Mouse (Mus musculus) retina, embryonic 14.5 days (tissue): ENCODE measurements around the gene Frem1.

ENCODE experiments used
- DNase-seq: peaks from one replicate; pipeline ENCODE4 v3.0.0-alpha.2; 2015; ENCODE audit warnings: low spot score

Gene Frem1

DNA sequence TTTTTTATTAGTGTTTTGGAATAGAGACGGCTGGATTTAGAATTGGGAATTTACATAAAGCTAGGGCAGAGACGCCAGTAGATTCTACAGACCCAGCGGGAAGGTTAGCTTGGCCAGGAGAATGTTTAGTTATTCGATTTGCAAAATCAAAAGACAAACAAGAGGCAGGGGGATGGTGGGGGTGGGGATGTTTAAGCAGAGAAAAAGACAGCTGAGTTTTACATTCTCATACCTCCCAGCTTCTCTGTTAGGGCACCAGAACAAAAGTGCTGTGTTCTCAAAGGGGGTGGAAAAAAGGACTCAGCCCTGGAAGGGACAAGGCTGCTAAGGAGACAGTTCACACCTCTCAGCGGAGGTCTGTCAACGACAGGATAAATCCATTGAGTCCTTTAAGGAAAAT lies 180.0 kb downstream of the Frem1 start:
- no peak for DNase-seq

DNA sequence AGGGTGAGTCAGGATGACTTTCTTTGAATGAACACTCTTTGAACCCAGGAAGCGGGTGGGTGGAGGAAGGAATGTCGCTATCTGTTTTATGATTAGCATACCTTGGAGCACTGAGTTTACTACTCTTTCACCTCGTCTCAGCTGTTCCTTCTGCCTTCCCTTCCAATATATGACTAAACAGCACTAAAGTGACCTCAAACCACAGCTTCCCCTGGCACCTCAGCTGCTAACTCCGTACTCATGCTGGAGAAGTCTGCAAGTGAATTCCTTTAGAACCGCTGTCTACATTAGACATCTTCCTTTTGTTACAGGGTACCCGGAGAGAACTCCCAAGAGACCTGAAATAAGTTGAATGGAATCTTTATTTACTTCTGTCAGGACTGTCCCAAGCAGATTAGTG lies 181.2 kb downstream of the Frem1 start:
- DNase-seq: no peak

DNA sequence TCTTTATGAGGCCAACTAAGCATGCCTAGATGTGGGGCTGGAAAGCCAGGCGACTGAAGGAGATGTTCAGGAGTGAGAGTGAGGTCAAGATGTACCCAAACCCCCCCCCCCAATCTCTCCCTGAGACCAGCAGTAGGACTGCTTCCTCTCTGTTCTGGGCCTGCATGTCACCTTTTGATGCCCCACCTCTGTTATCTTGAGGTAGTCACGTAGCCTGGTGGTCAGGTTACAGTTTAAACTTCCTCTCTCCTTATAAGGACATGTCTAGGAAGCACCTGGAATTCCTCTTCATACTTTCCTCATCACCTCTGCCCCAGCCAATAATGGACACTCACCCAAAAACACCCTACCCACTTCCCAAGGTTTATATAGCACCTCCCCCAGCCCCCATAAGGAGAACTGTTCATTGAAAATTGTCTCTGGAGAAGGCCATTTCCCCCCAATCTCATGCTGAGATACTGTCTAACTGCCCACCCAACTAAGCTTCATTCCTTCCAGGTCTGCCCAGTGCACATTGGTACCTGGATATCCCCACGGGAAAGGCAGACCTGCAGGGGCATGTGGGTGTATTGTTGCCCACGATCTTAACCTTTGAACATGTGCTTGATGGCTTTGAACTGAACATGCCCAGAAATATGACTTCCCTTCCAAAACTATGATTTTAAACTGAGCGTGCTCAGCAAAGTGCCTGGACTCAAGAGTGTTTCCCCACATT lies 184.3 kb downstream of the Frem1 start:
- DNase-seq: no peak

DNA sequence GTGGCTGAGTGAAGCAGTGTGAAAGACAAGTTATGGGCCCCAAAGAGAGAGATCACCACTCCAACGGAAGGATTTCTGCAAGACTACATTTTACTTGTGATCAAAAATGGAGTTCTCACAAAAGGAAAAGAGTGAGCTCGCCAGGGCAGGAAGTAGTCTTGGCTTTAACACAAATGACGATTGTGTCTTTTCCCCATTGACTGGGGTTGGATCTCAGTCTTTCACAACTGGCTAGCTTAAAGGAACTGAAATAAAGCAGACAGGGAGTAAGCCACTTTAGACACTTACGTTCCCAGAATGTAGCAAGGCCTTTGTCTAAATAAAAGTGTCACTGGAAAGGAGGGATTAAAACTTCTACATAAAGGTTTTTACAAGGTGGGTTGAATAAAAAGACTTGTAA lies 185.0 kb downstream of the Frem1 start:
- no peak for DNase-seq

DNA sequence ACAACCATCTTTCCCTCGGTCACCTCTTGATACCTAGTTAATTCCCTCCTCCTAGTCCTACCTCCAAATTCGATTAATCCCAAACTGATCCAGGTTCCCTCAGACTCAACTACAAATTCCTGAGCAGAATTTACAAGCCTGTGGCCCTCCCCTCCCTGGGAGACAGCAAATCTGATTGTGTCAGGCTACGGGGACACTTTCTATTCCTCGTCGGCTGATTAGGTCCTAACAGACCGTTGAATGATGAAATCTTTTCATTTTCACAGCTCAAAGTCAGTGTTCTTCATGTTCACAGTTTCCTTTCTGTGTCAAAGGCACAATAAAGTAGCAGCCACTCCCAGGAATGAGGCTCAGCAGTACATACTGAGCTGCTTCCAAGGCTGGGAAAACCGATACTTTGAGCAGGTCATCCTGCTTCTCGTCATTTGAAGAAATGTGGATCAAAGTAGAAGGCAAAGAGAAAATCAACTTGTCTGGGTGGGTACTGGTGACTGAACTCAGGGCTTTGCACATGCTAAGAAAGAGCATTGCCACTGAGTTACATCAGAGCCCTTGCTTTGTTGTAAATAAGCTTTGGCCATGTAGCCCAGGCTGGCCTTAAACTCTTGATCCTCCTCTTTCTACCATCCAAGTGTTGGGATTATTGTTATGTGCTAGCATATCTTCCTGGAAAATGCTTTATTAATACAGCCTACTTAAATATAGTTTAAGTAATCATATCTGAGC lies 187.0 kb downstream of the Frem1 start:
- DNase-seq: no peak

DNA sequence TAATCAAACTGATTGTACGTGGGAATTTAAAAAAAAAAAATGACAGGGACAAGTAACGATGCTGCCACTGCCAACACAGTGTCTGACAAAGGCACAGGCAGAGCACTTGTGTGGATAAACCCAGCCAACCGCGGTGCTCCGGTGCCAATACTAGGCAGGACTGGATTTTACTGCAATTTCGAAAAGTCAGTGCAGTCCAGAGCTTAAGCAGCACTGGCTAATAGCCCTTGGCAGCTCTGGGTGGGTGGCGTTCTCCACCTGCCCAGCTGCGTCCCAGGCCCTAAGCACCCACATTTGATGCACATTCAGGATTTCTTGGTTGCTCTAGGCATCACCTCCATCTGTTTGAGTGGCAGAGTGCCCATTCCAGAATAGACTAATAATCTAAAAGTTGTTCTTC lies 188.8 kb downstream of the Frem1 start:
- DNase-seq: no peak

DNA sequence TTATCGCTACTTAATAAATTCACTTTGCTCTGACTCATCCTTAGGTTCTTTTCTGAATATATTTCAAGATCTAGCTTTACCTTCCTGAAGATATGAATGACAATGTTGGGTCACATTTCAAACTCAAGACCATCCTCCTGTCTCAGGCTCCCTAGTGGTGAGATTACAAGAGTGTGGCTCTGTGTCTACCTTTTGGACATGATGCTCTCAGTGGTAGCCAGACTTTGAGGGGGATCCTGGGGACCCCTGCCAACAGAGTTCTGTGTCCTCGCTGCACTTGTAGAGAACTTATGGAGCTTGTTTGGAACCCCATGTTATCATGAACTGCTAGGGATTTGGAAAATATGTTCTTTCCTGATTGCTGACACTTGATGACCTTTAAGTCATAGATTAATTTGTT lies 190.7 kb downstream of the Frem1 start:
- no peak for DNase-seq

DNA sequence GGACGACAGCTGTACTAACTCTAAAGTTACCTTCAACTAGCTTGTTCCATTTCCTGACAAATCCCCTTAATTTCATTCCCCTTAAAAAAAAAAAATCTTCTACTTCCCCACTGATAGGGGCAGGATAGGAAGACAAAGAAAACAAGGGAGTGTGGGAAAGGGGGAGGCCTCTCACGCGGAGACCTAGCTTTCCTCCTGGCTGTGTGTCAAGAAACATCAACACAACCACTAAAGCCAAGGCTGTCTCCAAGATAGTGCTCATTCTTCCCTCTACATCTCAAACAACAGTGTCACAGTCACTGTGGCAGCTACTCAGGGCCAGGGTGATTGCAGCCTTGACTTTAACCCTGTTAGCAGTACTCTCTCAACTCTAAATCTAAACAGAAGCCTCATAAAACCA lies 191.6 kb downstream of the Frem1 start:
- DNase-seq: no peak

DNA sequence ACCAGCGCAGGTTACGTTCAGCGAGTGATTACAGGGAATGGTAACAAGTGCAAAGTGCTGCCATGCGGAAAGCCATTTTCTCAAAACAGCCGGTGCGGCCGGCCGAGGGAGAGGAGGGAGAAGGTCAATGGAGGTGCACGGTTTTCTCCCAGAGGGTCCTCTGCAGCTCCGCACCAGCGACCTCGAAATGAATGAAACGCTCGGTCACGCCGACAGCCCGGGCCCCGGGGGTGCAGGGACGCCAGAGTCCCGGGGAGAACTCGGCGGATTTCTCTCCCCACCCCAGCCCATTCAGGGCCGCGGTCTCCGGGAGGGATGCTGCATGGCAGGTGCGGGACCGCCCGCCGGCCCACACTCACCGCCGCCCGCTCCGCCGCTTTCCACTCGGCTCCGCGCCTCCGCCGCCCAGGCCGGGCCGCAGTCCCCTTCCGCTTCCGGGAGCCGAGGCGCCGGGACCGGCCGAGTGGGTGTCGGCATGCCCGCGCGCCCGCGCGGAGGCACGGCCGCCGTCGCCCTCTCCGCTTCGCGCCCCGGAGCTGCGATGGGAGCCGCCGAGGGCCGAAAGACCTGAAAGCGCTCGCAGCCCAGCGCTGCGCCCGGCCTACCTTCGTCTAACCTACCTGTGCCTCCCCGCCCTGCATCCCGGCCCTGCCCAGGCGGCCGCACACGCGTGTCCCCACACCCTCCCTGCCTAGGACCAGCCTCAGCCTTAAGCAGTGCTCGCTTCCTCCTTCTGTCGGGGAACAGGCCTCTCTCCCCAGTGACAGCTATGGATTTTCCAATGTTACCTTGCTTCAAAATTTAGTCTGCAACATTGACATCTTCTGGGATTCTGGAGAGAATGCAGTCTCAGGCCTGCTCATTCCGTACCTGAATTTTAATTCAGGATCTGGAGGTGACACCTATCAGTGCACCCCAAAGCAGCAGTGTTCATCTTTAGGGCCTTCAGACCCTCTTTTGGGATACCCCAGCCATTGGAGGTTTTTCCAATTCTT lies 192.7 kb downstream of the Frem1 start, which contains the start of gene Zdhhc21:
Gene Zdhhc21 (minus strand): TSS at position 828 of the 995 bp plus-strand sequence.
- DNase-seq: peak; percentile 72

DNA sequence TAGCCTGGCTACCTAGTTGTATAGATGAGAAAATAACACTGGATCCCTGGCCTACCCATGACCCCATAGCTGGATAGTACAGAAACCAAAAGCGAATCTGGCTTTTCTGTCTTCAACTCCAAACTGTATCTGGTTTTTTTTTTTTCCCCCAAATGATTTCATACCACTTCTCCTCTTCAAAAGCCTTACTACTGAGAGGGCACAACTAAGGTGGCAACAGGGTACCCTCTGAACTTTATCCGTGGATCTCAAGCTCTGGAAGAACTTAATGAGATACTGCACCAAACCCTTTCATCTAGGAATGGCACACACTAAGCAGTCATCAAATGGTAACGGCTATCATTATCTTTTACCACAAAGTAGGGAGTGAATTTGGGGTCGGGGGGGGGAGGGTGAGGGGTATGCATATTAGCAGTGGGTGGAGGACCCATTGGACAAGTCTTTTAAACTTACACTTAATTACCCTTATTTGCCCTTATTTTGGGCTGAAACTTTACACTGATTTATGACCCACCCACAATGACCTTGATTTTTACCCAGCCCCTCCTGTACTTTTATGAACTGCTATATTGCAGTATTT lies 193.6 kb downstream of the Frem1 start:
- DNase-seq: peak; percentile 9

DNA sequence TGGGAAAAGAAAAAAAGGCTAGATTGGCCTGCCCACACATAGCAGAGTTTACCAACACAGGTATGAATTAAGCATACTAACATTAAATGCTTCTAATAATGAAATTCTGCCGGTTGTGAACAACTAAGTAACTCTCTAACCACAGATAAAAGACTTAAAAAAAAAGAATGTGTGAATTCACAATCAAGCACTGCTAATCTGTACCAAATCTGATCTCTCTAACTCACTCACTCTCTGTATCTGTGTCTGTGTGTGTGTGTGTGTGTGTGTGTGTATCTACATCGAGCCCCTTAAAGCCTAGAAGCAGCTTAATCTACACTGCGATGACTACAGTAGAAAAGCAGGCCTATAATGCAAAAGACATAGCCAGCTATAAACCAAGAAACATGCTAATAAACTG lies 195.2 kb downstream of the Frem1 start:
- DNase-seq: no peak

DNA sequence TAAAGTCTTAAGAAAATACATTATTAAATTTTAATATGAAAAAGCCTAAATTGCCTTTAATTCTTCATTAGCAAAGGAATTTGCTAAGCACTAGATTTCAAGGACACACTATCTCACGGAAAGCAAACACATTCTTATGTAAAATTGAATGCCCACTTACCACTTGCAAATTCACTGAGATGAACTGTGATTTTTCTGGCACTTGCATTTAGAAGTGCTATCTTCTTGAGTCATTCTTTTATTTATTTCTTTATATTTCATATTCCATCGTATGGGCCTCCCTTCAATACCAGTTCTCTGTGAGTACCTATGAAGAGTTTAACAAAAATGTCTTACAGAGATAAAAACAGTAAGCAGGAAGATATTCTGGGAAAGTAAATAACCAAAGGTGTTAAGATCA lies 198.3 kb downstream of the Frem1 start:
- no peak for DNase-seq

DNA sequence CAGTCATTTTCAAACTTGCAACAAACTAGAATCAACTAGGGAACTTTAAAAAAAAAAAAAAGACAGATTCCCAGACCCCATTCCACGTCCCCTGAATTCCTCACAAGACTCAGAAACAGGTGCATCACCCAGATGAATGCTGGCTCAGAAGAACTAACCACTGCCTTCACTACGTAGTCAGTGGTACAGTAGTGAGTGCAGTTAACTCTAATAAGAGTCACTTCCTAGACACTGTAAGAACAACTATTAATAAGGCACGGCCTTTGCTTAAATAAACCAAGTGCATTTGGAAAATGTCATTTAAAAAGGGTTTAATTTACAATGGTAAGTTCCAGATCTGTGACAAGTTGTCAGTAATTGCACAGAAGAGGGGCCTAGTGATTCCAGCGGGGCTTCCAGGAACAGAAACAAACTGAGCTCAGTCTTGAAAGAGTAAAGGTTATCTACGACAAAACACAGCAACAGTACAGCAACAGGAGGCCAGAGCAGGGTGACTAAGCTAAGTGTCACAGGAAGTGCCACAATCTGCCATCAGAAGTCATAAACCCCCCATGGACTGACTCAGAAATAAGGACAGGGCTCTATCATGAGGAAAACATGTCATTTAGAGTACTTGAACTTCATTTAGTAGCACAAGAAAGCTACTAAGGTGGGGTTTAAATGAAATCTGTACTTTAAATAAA lies 203.4 kb downstream of the Frem1 start:
- no peak for DNase-seq
